Mouse (Mus musculus): Measurements from ENCODE around the gene Cdyl2.

The Cdyl2 gene

GRCm38 (mm10) chr8:116621158-116621961, 111.4 kb downstream of the Cdyl2 start:
- DNase-seq (ENCODE audit: low read depth): no peak

DNA sequence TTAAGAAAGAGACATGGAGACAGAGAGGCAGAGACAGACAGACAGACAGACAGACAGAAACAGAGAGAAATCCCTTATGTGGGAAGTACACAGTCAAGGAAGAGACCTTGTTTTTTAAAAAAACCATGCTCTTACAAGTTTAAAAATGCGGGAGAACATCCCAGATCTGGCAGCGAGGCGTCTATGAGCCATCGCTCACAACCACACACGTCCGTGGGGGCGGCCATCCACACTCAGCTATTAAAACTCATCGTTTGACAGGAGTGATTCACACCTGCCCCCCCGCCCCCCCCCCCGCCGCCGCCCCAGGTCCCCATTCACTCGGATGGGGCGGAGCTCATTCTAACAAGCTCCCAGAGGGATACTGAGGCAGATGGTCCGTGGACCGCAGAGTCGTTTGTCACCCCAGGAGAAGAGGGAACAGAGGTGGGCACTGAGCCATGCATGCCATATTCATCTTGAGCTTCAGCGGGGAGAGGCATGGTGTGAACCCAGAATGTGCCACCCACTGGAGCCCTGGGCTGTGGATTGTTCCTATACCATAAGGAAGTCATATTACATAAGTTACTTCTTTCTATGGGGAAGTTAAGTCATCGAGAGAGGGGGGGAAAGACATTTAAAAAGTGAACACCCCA, 113.0 kb downstream of the Cdyl2 start:
- no peak for DNase-seq (ENCODE audit: low read depth)

DNA sequence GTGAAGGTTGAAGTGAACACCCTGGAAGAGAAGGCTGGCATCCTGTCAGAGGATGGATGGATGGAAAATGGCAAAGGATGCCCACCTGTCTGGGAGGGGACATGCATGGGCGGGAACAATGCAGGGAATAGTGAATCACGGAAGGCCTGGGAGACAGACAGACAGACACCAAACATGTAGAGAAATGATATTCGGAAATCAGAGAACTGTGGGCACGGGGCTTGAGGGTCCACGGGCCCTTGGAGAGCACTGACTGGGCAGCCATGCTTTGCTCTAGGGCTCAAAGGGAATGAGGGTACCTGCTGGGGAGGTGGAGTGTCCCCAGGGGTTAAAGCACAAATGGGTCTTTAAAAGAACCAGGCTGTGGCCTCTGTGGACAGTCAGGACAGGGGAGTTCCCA, 113.6 kb downstream of the Cdyl2 start:
- no peak for DNase-seq (ENCODE audit: low read depth)

DNA sequence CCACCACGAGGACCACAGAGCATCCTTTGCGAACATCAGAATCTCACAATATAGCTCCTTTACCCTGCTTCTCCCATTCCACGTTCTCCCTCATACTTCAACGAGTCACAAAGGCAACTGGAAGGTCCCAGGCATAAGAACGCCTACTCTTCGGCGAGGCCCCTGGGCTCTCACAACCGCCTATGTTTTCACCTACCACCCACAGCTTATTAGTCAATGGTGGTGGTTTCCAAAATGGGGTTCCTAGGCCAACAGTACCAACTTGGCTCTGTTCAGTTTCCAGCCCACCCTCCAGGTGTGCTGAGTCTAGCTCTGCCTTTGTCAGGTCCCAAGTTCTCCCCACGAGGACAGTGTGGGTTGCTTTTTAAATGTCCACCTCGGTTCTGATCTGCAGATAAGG, 114.0 kb downstream of the Cdyl2 start:
- peak; percentile 23 for DNase-seq (ENCODE audit: low read depth)

DNA sequence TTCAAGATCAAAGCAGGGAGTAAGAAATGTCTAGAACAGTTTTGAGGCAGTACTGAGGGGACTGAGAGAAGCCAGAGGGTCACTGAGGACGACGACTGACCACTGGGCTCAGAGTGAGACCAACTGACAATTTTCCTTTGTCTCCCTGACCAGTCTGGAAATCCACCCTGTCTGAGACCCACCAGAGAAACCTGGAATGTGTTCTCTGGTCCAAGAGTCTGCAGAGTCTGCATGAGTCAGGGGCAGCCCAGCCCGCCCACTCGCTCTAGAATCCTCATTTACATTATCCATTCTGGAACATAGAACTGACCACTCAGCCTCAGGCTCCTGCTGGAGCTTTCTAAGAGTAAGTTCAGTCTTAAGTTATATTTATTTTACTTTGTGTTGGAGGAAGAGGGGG, 114.9 kb downstream of the Cdyl2 start:
- DNase-seq (ENCODE audit: low read depth): no peak

- no peak for DNase-seq (ENCODE audit: low read depth)
Observed at GRCm38 (mm10) chr8:116616369-116616768, 116.4 kb downstream of the Cdyl2 start.

- DNase-seq (ENCODE audit: low read depth): no peak
Observed at GRCm38 (mm10) chr8:116614901-116615300, 117.9 kb downstream of the Cdyl2 start.

GRCm38 (mm10) chr8:116606171-116606570, 126.6 kb downstream of the Cdyl2 start:
- no peak for DNase-seq (ENCODE audit: low read depth)

DNA sequence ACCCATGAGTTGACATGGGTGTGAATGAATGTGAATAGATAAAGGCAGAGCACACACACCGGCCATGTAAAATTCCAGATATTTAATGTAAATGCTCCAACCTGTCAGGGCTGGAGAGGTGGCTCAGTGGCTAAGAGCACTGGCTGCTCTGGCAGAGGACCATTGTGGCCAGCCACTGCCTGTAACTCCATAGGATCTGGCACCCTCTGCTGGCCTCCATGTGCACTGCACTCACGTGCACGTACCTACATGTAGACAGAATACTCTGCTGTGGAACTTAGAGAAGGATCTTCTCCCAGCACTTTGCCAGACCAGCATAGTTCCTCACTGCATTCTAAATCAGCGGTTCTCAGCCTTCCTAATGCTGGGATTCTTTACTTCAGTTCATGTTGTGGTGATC, 130.0 kb downstream of the Cdyl2 start:
- peak; percentile 48 for DNase-seq (ENCODE audit: low read depth)

DNA sequence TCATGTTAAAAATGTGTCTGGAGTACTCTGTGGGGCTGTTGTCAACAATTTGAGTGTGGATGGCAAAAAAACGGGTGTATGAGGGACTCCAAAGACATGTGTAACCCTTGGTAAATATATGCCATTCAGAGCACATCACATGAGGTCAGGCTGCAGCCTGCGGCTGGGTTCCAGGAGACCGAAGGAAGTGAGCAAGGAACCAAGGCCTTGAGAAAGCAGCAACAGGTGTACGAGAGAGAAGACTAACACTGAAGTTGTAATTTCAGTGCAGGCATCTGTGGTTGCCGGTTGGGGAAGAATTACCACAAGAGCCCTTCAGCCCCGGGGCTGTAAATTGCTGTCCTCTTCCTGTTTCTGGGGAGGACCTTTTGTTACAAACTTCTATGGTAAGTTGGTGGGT, 133.1 kb downstream of the Cdyl2 start:
- peak; percentile 18 for DNase-seq (ENCODE audit: low read depth)

DNA sequence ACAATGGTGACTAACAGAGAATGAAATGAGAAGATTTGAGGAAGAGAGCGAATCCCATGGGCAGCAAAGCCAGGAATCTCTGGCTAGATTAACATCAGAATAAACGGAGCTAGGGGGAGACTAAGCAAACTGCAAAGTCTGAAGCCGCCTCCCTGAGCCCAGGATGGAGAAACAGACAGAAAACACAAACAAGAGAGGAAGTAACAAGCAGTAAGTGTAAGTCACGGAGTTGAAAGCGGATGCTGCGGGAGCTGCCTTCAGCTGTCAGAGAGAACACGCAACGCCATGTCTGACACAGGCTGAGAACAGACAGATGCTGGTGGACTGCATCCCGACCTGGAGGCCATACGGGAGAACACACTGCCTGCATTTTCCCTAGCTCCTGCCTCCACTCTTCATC, 141.6 kb downstream of the Cdyl2 start:
- DNase-seq (ENCODE audit: low read depth): peak; percentile 59

- DNase-seq (ENCODE audit: low read depth): peak; percentile 69
Observed at GRCm38 (mm10) chr8:116590546-116590945, 142.2 kb downstream of the Cdyl2 start.

GRCm38 (mm10) chr8:116590106-116590505, 142.7 kb downstream of the Cdyl2 start:
- DNase-seq (ENCODE audit: low read depth): no peak

DNA sequence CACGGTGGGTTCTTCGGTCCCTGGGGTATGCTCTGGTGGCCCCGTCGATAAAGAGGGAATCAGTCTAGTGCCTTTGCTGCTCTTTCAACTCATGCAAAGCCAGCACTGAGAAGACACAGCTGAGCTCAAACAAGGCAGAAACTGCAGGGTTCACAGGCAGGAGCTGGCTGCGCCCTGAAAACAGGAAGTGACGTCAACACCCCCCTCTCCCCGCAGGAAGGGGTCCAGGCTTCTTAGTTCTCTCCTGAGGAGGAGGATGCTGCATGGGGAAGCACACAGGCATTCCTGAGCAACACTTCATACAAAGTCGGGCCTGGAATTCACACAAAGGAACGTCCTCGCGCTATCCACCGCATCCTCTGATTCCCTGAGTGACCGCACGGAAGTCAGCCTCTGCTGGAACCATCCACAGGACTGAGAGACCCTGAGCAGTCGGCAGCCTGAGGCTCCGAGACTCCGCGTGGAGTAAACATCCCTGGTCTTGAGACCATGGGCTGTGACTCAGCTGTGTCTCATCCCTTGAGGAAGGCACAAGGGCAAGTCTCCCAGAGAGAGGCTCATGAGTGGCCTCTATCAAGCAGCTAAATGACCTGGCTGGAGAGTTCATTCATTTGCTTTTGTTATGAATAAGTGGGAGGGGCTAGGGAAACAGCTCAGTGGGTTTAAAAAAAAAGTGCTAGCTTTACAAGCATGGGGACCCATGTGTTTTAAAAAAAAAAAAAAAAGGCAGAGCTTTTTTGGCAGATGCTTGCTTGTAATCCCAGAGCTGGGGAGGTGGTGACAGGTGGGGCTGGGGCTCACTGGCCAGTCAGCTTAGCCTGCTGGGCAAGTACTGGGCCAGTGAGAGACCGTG, 144.9 kb downstream of the Cdyl2 start:
- peak; percentile 76 for DNase-seq (ENCODE audit: low read depth)

GRCm38 (mm10) chr8:116581318-116582019, 151.3 kb downstream of the Cdyl2 start:
- no peak for DNase-seq (ENCODE audit: low read depth)

DNA sequence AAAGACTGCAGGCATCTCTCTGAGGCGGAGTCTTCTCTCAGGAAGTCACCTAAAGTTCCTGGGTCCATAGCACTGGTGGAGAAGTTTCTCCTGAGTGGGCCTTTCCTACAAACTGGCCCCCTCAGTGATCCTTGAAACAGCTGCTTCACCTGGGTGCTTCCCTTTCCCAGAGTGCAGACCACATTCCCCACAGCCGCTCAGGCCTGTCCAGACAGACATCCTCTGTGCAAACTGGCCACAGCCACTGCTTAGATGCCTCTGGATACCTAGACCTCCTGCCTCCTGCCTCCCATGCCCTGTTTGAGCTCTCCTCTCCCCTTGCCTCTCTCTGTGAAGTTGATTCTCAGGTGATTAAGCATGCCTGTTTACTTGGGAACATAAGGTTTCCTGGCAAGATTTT, 156.1 kb downstream of the Cdyl2 start:
- no peak for DNase-seq (ENCODE audit: low read depth)

DNA sequence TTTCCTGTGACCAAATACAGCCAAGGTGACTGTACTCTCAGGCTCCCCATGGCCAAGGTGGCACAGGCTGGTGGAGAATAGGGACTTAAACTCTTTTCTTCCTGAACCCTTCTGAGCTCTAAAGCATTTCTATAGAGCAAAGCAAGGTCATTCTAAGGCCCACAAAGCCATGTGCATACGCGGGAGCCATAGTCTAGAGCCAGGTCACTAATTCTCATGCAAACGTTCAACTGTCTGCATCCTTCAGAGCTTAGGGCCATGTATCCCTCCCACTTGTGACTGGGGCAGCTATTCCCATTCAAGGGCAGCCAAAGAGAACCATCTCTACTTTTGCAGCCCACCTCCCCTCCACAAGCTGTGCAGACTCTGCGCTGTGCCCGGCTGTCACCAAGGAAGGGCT, 159.7 kb downstream of the Cdyl2 start:
- no peak for DNase-seq (ENCODE audit: low read depth)

- peak; percentile 46 for DNase-seq (ENCODE audit: low read depth)
Observed at GRCm38 (mm10) chr8:116552778-116553177, 180.0 kb downstream of the Cdyl2 start.

GRCm38 (mm10) chr8:116552255-116552654, 180.5 kb downstream of the Cdyl2 start:
- DNase-seq (ENCODE audit: low read depth): peak; percentile 77

DNA sequence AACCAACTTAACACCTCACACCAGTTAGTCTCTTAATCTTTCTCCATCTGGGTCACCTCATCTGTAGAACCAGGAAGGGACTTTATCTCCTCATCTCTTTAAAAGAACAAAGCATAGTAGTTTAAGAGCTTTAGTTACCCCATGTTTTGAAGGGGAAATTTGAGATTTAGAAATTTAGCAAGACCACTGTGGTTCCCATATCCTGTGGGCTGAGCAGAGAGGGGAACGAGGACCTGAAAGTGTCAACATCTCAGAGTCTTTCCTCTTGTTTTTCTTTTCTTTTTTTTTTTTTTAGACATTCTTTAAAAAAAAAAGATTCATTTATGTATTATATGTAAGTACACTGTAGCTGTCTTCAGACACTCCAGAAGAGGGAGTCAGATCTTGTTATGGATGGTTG, 189.4 kb downstream of the Cdyl2 start:
- no peak for DNase-seq (ENCODE audit: low read depth)

DNA sequence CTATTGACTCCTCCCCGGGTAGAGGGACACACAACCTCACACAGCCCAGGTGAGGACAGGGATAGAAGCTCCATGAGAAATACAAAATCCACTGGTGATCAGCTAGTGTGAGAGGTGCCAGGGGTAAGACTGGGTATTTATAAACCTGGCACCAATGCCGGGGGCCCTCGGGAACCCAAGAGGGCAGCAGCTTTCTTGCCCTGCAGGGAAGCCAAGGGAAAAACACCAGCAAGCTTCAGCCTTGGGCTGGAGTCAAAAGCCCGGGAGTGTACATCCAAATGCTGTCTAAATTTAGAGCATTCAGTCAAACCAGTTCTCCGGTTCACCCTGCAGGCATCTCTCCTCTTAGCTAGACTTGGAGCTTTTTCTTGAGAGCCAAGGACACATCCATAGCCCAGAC, 189.9 kb downstream of the Cdyl2 start:
- no peak for DNase-seq (ENCODE audit: low read depth)

GRCm38 (mm10) chr8:116540136-116540535, 192.7 kb downstream of the Cdyl2 start:
- DNase-seq (ENCODE audit: low read depth): no peak

Data from induced T-regulatory cell, adult 2 months (primary cell).